Comparison of ENCODE assay signal across 8 mouse cellular contexts in genomic region chr14:19823321-19824142, GRCm38 (mm10). TPM values are rescaled to one million over a fixed set of nuclear protein-coding genes. Genes with fewer than 3 reads are reported as not detected.
DNase-seq lines count a peak whose midpoint lies in the region; ATAC-seq and TF ChIP-seq lines count a peak whose summit lies in the region.

Gene Rtraf, minus strand, starts transcription at chr14:19823824.

- H3K9me3 ChIP-seq in kidney, embryonic 14.5 days (ENCODE audit: control insufficient read depth, low read length): no peaks in the 10 kb centered on the region
- no peaks in the 10 kb centered on the region for H3K9me3 ChIP-seq in limb, embryonic 15.5 days

- peak within 1 kb of the TSS; percentile 90 for H3K9ac ChIP-seq in kidney, embryonic 14.5 days (ENCODE audit: low read depth, low read length)
- H3K9ac ChIP-seq in limb, embryonic 15.5 days: peak within 1 kb of the TSS; percentile 93

- no peaks in the 10 kb centered on the region for H3K27me3 ChIP-seq in kidney, embryonic 14.5 days (ENCODE audit: control insufficient read depth, insufficient read depth, low read length)
- no peaks in the 10 kb centered on the region for H3K27me3 ChIP-seq in limb, embryonic 15.5 days

- peak; percentile 99 for ATAC-seq in kidney, embryonic 14.5 days (ENCODE audit: low FRiP score, low TSS enrichment)
- ATAC-seq in limb, embryonic 15.5 days (ENCODE audit: insufficient number of reproducible peaks, low FRiP score, low TSS enrichment, low read depth): peak; percentile 96

- no peak for TF ChIP-seq POLR2A in bone marrow macrophage, adult 2 months (IDR thresholded peaks at IDR 0.05; ENCODE audit: borderline replicate concordance, low read depth, low read length)
- TF ChIP-seq POLR2A in embryonic fibroblast, embryonic 13.5 days (IDR thresholded peaks at IDR 0.05; ENCODE audit: low read depth, low read length): peak; percentile 79

- peak within 1 kb of the TSS; percentile 59 for H3K27ac ChIP-seq in bone marrow macrophage, adult 2 months (ENCODE audit: insufficient read depth, low read depth, low read length)
- H3K27ac ChIP-seq in embryonic fibroblast, embryonic 13.5 days (ENCODE audit: insufficient read depth, low read length): peak within 1 kb of the TSS; percentile 90
- H3K27ac ChIP-seq in kidney, embryonic 14.5 days (ENCODE audit: low read depth, low read length): no peak within 1 kb of the TSS; the same call in 1 of the 2 replicates
- H3K27ac ChIP-seq in limb, embryonic 15.5 days: peak within 1 kb of the TSS; percentile 90

- peak; percentile 96 for DNase-seq in A20 (ENCODE audit: low read depth, low spot score)
- peak; percentile 88 to 90 for DNase-seq in heart, adult 9 months (ENCODE audit: low spot score in 2 of 2)
- peak; percentile 58 to 78 for DNase-seq in monocyte, adult 2 months (ENCODE audit: low read depth in 1 of 2, low spot score in 2 of 2)
- DNase-seq in spleen, postnatal 36 days (ENCODE audit: low spot score in 2 of 2): peak; percentile 89 to 90

- no peak for TF ChIP-seq CTCF in bone marrow macrophage, adult 2 months (IDR thresholded peaks at IDR 0.05; ENCODE audit: low read depth, low read length)
- no peak for TF ChIP-seq CTCF in embryonic fibroblast, embryonic 13.5 days (IDR thresholded peaks at IDR 0.05; ENCODE audit: borderline replicate concordance, insufficient read depth, low read length)

- under 1% methylated on average over 80 of the region's 80 CpGs for WGBS in kidney, embryonic 14.5 days
- under 1% methylated on average over 80 of the region's 80 CpGs for WGBS in limb, embryonic 15.5 days

- H3K36me3 ChIP-seq in kidney, embryonic 14.5 days (ENCODE audit: control insufficient read depth, insufficient read depth, low read length): peaks cover 29% of the 10 kb centered on the region
- peaks cover 25% of the 10 kb centered on the region for H3K36me3 ChIP-seq in limb, embryonic 15.5 days

- H3K4me3 ChIP-seq in bone marrow macrophage, adult 2 months (ENCODE audit: insufficient read depth, low read length): peak within 1 kb of the TSS; percentile 92
- peak within 1 kb of the TSS; percentile 88 for H3K4me3 ChIP-seq in embryonic fibroblast, embryonic 13.5 days (ENCODE audit: insufficient read depth, low read length)
- peak within 1 kb of the TSS; percentile 98 for H3K4me3 ChIP-seq in kidney, embryonic 14.5 days (ENCODE audit: low read length)
- H3K4me3 ChIP-seq in limb, embryonic 15.5 days: peak within 1 kb of the TSS; percentile 95

- peaks cover 8% of the 10 kb centered on the region for H3K4me1 ChIP-seq in bone marrow macrophage, adult 2 months (ENCODE audit: control insufficient read depth, insufficient read depth, low read length)
- H3K4me1 ChIP-seq in embryonic fibroblast, embryonic 13.5 days (ENCODE audit: control insufficient read depth, insufficient read depth, low read length): peaks cover 3% of the 10 kb centered on the region; the same call in 1 of the 2 replicates
- H3K4me1 ChIP-seq in kidney, embryonic 14.5 days (ENCODE audit: control insufficient read depth, insufficient read depth, low read length): no peaks in the 10 kb centered on the region; the same call in 1 of the 2 replicates
- peaks cover 12% of the 10 kb centered on the region for H3K4me1 ChIP-seq in limb, embryonic 15.5 days

- H3K4me2 ChIP-seq in kidney, embryonic 14.5 days (replicated peaks; ENCODE audit: low read depth, low read length): peak within 1 kb of the TSS; percentile 73
- H3K4me2 ChIP-seq in limb, embryonic 15.5 days: peak within 1 kb of the TSS; percentile 62

RNA-seq across cellular contexts. Expression of gene Rtraf, which starts in this region (rescaled TPM):
- 100.0 and 110 TPM in 2 replicates for polyA plus RNA-seq in bone marrow macrophage, adult 2 months (2012; ENCODE audit: insufficient read depth, insufficient read length, missing spikeins)
- polyA plus RNA-seq in embryonic fibroblast, embryonic 13.5 days (2011; ENCODE audit: insufficient read length, low read depth, missing spikeins): 164 TPM in 2 replicates
- 230 and 277 TPM in 2 replicates for polyA plus RNA-seq in kidney, embryonic 14.5 days (2014; fragmentation: Nextera tagmentation; extraction: Ambion mirVana)
- 179 and 202 TPM in 2 replicates for polyA plus RNA-seq in limb, embryonic 15.5 days (2015; fragmentation: Nextera tagmentation; extraction: Ambion mirVana)
